Mouse (Mus musculus) layer of hippocampus, postnatal 10 days (tissue): Measurements from ENCODE around the gene Rnf114. TPM values are rescaled to one million over a fixed set of nuclear protein-coding genes. Genes with fewer than 3 reads are reported as not detected.

ENCODE experiments used
- DNase-seq, 2 experiments: peaks; one replicate each; pipeline ENCODE4 v3.0.0; 2021; ENCODE audit warnings: low spot score in 2 of 2
- long read RNA-seq: library from polyadenylated mRNA; stranded (forward); transcript quantifications from one replicate; pipeline ENCODE4 v2.0.0, GENCODE M21; 2023
- total RNA-seq, 2 experiments: library from RNA; stranded (reverse); gene quantifications; 2 replicates each; pipeline ENCODE4 v1.2.3; 2021

Rnf114 gene
- 10 to 100 TPM; 31.1 to 34.1 TPM for total RNA-seq
- long read RNA-seq, transcript Rnf114-201 (6 exons, 2,502 nt), result major isoform, 28 of 74 reads
- long read RNA-seq, transcript Rnf114-203 (5 exons, 1,985 nt), result major isoform, 28 of 74 reads
- long read RNA-seq, partial matches to known transcripts, result 12 of 74 reads
- long read RNA-seq, other reads (novel, unspliced or antisense), result 6 of 74 reads

GRCm38 (mm10) chr2:167491757-167492708 is at the start of gene Rnf114:
TSS of gene Rnf114 (plus strand) at chr2:167492645.
- DNase-seq, result peak; percentile 53 to 61

DNA sequence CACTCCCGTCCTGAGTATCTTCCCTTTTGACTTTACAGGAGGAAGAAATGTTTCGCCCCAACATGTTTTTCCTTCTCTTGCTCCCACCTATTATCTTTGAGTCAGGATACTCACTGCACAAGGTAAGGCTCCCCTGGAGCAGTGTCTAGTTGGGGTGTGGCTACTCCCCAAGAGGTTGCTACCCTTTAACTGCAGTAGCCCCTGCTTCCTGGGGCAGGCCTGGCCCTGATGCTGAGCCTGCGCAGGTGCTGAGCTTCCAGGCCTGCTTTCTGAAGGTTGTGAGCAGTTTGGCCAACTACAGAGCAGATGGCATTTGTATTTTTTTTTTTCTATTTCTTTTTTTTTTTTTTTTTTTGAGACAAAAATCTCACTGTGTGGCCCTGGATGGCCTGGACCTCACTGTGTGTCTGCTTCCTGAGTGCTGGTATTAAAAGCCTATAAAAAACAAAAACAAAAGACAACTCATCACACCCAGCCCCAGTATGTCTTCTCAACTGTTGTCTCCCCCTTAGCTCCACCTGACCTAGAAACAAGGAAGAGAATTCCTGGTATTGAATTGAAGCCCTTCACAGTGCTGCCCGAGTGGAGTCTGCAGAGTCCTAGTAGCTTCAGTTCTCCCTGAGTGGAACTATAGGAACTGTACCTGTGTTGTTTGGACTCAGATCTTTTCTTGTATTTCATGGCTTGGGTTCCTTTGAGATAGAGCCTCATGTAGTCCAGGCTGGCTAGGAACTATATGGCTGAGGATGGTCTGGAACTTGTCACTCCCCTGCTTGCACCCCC is 48.8 kb upstream of the Rnf114 start:
- no peak for DNase-seq

- DNase-seq, result peak in 1 of 2 experiments; percentile 26
These were observed 46.3 kb upstream of the Rnf114 start for GRCm38 (mm10) chr2:167445911-167446780.

GRCm38 (mm10) chr2:167447207-167447606 is 45.2 kb upstream of the Rnf114 start:
- DNase-seq, result no peak

GRCm38 (mm10) chr2:167447629-167448028 is 44.8 kb upstream of the Rnf114 start:
- DNase-seq, result no peak

- DNase-seq, result peak; percentile 42 to 46
These were observed 42.8 kb upstream of the Rnf114 start for GRCm38 (mm10) chr2:167449331-167450275.

DNA sequence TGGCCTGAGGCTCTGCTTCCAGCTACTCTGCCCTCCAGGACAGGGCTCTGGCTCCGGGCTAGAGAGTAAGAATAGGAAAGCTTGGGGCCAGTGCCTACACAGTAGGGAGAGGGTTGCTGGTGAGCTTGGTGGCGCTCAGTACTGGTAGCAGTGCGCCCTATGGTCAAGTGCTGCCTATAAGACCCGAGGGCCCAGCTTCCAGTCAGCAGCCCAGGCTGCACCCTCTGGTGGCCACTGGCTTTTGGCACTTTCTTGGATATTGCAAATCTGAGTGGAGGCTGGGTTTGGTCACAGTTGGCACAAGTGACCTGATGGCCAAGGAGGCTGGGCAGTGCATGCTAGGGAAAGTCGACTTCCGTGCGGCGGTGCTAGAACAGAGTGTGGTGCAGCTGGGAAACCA is 41.8 kb upstream of the Rnf114 start:
- no peak for DNase-seq

DNA sequence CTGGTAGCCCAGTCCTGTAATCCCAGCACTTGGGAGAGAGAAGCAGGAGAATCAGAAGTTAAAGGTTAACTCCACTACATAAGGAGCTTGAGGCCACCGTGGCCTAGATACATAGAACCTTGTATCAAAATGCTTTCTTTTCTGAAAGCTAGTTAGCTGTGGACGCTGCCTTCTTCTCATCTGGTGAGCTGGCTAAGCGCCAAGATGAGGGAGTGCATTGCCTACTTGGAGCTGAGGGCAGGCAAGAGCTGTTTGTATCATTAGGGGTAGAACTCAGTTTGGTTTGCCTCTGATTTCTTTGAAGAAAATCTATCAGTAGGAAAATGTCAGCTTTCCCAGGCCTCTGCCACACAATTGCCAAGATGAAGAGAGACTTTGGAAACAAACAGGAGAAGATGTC is 38.6 kb upstream of the Rnf114 start:
- no peak for DNase-seq

GRCm38 (mm10) chr2:167456361-167457020 is 36.0 kb upstream of the Rnf114 start:
- no peak for DNase-seq

- no peak for DNase-seq
These were observed 35.2 kb upstream of the Rnf114 start for GRCm38 (mm10) chr2:167457213-167457612.

GRCm38 (mm10) chr2:167458548-167458947 is 33.9 kb upstream of the Rnf114 start:
- DNase-seq, result no peak

GRCm38 (mm10) chr2:167459071-167459865 is 33.2 kb upstream of the Rnf114 start:
- no peak for DNase-seq

DNA sequence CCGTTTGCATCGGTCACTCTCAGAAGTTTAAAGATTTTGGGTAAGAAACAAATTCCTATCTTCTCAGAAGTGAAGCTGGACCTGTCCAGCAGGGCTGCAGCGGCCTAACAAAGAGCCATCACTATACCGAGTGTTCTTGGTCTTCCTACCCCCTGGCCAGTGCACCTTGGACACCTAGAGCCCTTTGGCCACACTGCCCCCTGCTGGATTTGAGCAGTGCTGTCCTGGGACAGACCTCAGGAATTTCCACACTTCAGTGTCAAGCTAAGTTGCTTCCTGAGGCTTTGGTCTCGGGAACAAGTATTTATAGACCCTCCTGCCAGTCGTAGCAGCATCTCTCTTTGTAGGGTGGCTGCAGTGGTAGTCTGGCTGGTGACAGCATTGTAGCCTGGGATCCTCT is 29.5 kb upstream of the Rnf114 start:
- peak in 1 of 2 experiments; percentile 71 for DNase-seq

DNA sequence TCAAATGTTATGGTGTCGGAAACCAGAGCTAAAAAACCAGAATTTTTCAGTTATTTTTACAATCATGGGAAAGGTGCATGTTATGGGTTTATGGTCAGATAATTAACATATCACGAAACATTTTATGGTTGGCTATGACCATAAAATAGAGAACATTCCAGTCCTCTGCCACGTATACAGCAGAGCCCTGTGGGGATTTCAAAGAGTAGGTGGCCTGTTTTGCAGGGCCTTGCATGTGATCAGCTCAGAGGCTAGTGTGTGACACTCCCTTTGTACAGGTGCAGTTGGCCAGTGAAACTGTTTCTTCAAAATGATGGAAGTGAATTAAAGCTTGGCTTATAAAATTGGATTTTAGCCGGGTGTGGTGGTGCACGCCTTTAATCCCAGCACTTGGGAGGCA is 28.6 kb upstream of the Rnf114 start:
- no peak for DNase-seq

DNA sequence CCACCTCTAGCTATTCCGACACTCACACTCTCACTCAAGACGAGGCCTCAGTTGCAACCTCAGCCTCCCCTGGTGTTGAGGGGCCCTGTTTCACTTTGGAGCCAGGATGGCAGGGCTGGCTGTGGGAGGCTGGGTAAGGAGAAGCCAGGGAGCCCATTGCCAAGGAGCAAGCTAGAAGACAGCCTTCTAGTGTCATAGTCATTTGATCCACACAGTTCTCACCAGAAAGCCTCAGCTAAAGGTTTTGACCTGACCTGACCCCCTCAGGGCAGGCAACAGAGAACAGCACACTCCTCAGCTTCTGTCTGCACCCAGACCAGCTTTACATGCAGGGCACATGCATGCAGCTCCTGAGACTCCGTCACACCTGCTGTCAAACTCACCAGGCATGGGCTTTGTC is 26.5 kb upstream of the Rnf114 start:
- no peak for DNase-seq

DNA sequence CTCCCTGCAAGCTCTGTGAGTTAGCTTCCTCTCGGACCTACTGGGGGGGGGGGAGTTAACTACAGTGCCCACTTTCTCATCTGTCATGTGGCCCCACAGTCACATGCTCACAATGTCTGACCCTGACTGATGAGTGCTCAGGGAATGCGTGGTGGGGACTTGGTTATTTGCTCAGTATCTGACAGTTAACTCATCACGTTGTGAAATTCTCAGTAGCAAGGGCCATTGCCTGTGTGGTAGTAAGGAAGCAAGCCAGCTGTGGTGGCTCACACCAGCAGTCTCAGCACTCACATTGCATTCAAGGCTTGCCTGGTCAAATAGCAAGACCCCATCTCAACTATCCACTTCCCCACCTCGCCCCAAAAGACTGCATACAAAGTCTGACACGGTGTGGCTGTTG is 25.2 kb upstream of the Rnf114 start:
- no peak for DNase-seq

GRCm38 (mm10) chr2:167468444-167468843 is 24.0 kb upstream of the Rnf114 start:
- no peak for DNase-seq

DNA sequence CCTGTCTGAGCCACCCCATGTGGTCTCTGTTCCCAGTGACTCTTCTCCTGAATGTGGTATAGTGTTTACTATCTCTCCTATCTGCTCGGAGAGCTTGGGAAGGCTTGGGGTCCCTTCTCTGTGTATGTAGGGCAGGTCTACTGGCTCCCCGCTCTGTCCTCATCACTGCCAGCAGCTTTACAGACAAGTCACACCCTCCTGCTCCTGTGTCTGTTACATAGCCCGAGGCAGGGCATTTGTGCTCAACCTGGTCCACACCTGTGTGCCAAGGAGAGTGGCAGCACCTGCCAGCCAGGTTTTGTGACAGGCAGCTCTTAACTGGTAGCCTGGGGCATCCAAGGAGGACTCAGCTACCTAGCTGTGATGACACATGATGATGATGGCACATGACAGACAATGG is 21.8 kb upstream of the Rnf114 start:
- DNase-seq, result no peak
